Mouse (Mus musculus) left cerebral cortex, adult 18-20 months (tissue): Measurements from ENCODE around the gene Msh4. TPM values are rescaled to one million over a fixed set of nuclear protein-coding genes. Genes with fewer than 3 reads are reported as not detected.
A peak's percentile ranks its signal among the peaks of the same experiment; 100 is the strongest.
"Not testable (repeated sequence)": the region's sequence is repeated elsewhere in the genome, so short reads cannot be mapped to it uniquely, and the experiment has no call there.

ENCODE experiments used
- DNase-seq, 2 experiments: peaks; one replicate each; pipeline ENCODE4 v3.0.0; 2021 to 2022; ENCODE audit warnings: low spot score in 2 of 2, mixed read lengths in 1 of 2
- total RNA-seq, 2 experiments: library from RNA; stranded (reverse); gene quantifications; 2 replicates each; pipeline ENCODE4 v1.2.3; 2021

Msh4 gene
- total RNA-seq, 2 experiments from 2014 or later: 0.14 to 0.28 TPM

DNA sequence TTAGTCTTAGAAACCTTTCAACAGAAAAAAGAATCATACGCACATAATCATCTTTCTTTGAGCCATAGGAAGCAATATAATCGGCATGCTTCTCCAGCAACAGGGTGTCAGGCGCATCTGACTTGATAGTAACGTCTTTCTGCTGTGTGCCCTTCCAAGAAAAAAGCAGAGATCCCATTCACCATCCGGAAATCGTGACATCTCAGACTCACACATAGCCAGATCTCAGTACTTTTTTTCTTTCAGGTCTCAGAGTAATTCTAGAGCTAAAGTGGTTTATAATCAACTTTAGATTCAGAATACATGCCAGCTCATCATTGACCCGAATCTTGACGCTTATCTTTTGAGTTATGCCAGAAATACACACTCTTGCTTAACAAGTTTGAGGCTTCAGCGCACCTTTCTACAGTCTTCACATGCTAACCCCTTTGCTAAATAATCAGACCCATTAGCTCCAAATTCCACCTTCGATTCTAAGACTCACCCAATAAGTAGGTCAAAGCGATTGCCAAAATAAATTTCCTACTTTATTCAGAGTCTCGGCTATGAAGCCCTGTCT is 6.0 kb upstream of the Msh4 start:
- DNase-seq: no peak

DNA sequence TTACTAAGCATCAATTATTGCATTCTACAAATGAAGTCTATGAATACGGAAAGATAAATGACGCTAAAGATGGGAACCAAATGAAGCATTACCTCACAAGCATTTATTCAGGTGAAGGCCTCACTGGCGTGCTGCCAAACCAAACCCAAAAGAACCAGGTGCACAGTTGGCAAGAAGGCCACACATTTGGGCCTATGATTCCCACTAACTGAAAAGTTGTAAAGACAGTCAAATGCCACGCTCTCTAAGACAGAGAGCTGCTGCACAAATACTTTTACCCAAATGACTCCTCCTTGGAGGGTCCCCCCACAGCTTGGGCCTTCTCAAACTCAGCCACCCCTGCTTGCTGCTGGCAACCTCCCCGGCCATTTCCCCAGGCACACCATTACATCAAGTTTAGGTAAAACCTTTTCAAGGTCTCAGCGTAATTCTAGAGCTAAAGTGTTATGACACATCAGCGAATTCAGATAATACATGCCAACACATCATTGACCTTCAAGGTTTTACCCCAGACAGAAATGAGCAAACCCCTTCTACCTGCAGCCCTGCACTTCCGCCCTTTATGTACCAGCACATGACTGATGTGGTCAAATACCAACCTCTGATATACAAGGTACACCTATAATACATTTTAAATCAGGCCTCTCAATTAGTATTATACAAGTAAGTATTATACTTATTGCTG is 5.4 kb upstream of the Msh4 start:
- no peak for DNase-seq

DNA sequence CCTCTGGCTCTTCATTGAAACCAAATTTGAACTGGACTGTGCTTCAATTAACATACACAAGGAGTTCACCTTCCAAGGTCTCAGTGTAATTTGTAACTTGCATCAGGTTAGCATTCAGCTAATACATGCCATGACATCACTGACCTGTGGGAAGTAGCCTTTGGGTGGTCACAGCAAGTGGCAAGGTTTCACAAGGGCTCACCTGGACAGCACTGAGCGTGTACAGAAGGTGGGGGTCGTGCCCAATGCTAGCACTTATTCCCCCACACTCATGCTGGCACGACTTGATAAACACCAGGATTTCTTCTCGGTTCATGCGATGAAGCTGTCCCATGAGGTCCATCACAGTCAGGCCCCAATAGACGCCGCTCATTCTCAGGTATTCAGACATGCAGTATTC is 4.6 kb upstream of the Msh4 start:
- no peak for DNase-seq

GRCm38 (mm10) chr3:153908919-153909318 is 3.0 kb upstream of the Msh4 start:
- DNase-seq: no peak

DNA sequence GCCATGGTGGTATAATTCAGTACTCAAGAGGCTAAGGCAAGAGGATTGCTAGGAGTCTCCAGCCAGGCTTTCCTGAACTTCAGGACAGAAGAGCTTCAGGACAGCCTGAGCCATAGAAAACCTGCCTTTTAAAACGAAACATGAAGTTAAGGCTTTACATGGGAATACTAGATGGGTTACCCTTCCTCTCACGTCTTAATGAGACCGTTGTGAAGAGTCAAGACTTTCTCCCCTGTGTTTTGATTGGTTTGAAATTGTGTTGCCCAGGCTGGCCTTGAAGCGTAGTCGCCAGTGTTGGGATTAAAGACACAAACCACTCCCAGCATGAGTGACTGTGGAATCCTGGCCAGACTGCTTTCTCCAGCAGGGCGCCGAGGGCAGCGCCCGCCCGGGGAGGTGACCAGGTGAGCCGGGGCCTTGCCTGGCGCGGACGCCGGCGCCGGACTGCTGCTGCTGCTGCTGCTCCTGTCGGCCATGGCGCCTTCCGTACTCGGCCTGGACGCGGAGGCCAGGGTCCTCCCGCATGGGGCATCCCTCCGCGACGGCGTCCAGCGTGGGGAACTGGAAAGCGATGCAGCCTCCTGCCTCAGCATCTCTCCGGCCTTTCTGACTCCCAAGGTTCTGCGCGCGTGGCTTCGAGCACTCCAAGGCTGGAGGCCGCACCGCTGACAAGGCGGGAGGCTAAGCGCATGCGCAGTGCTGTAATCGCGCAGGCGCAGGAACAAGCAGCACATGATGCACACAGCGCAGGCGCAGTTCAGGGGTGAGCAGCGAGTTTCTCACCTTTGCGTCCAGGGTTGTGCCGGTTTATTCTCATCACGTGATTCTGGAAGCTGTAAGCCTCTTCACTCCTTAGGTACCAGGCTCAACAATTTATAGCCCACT is 445 bp downstream of the Msh4 start:
- no peak for DNase-seq

- peak in 1 of 2 experiments; percentile 39 for DNase-seq
These were observed 1.4 kb downstream of the Msh4 start for GRCm38 (mm10) chr3:153904586-153904985.

- no peak for DNase-seq
These were observed 3.3 kb downstream of the Msh4 start for GRCm38 (mm10) chr3:153902595-153902994.

DNA sequence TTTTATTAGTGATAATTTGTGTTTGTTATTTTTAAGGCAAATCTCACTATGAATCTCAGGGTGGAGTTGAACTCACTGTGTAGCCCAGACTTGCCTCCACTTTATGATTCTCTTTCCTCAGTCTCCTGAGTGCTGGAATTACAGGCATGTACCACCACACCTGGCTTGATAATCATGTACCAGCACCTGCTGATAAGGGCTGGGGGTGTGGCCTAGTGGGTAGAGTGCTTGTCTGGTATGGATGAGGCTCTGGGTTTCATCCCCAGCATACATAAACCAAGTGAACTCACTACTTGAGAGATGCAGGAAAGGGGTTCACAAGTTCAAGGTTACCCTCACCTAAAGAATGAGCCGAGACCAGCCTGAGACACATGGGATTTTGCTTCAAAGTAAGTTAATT is 4.0 kb downstream of the Msh4 start:
- no peak for DNase-seq

- DNase-seq: no peak
These were observed 8.7 kb downstream of the Msh4 start for GRCm38 (mm10) chr3:153897216-153897615.

GRCm38 (mm10) chr3:153895454-153895853 is 10.5 kb downstream of the Msh4 start:
- DNase-seq: no peak

GRCm38 (mm10) chr3:153889188-153889781 is 16.7 kb downstream of the Msh4 start:
- DNase-seq: no peak

DNA sequence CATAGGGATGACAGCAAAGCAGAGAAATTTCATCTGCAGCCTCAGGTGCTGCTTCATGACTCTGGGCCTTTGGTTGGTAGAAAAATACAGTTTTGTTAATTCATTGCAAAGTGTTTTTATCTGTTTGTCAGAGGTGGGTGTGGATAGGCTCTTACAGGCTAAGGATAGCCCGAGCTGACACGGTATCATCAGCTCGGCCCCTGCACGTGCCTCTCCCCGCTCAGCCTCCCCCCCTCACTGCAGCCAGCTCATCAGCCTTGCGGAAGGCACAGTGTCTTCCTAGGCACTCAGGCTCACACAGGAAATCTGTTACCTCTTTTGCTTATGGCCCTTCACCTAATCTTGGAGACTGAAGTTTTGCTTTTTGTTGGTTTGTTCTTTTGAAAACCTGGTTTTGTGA is 17.8 kb downstream of the Msh4 start:
- DNase-seq: no peak

GRCm38 (mm10) chr3:153886296-153886695 is 19.6 kb downstream of the Msh4 start:
- no peak for DNase-seq

DNA sequence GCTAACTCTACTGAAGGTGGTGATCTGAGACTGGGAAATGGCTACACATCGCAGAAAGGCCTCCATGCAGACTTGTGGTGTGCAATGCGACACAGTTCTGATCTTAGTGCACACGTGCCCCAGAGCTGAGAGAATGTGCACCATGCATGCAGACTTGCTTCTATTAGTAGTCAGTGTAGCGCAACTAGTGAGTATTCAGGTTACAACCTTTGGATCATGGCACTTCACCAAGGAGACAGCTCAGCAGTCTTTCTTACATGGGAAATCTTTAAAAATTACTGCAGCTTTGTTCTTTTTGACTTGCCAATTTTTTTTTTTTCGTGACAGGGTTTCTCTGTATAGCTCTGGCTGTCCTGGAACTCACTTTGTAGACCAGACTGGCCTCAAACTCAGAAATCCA is 34.5 kb downstream of the Msh4 start:
- no peak for DNase-seq

GRCm38 (mm10) chr3:153867149-153868136 is 38.5 kb downstream of the Msh4 start:
- no peak for DNase-seq

DNA sequence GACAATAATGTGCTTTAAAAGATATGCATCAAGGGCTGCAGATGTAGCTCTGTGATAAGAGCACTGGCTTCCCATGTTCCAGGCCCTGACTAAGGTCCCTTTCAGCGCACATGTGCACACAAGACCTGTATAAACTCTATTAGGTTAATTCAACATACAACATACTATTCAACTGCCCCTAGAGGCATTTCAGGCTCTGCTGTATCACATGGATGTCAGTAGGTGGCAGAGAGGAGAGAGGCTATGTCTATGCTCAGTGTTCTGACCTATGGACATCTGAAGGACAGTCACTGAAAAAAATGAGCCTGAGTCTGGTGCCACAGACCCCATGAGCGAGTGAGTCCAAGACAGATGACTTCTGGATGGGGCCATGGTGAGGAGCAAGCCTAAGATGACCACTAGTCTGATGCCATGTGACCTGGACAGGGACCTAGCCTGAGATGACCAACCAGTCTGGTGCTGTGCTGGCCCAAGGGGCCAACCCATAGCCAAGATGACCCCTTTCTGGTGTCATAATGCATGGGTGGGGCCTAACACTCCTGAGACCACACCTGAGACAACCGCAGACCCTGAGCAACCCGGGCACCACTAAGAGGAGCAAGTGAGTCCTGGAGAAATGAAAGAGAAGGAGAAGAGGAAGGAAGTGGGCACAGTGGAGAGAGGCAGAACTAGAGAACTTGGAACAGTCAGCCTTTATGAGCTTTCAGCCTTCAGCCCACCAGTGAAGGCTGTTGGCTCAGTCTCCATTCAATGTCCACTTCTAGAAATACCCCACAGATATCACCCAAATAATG is 41.1 kb downstream of the Msh4 start:
- DNase-seq: no peak

DNA sequence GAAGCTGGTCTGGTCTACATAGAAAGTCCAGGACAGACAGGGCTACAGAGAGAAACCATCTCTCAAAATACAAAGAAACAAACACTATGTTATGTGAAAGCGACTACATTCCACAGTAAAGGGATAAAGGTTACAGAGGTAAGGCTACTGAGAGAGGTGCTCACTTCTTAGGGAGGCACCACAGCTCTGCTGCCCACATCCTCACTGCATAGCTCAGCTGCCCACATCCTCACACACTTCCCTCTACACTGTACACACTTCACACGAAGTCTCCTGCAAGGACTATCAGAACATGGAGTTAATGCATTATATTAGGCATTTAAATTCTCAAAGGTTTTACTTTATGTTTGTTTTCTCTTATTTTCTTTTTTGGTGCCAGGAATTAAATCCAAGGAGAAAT is 42.1 kb downstream of the Msh4 start:
- DNase-seq: no peak

DNA sequence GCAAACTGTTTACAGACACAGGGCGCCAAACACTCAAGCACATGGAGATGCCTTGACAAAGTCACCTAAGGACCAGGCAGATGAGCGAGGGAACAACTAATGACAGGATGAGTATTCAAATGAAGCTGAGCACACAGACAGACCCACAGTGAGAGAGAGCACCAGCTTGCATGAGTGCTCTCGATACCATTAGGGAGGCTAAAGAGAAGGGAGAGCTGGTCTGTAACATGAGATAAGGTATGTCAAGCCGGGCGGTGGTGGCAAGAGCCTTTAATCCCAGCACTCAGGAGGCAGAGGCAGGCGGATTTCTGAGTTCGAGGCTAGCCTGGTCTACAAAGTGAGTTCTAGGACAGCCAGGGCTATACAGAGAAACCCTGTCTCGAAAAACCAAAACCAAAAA is 45.5 kb downstream of the Msh4 start:
- not testable (repeated sequence) for DNase-seq

GRCm38 (mm10) chr3:153858350-153859001 is 47.5 kb downstream of the Msh4 start:
- no peak for DNase-seq
